Mouse (Mus musculus): ENCODE data around the gene Lmna. TPM values are rescaled to one million over a fixed set of nuclear protein-coding genes. Genes with fewer than 3 reads are reported as not detected.
A peak's percentile ranks its signal among the peaks of the same experiment; 100 is the strongest.

Gene Lmna
- 10 to 100 TPM; 42.0 to 49.3 TPM for total RNA-seq (2021)
- long read RNA-seq, experiment 1, transcript Lmna-201 (12 exons, 3,156 nt): minor isoform, 15 of 82 reads
- long read RNA-seq, experiment 1, transcript Lmna-203 (10 exons, 2,021 nt): major isoform, 45 of 82 reads
- long read RNA-seq, experiment 1, partial matches to known transcripts: 14 of 82 reads
- long read RNA-seq, experiment 1, other reads (novel, unspliced or antisense): 6 of 82 reads
- long read RNA-seq, experiment 2, transcript Lmna-201 (12 exons, 3,156 nt): minor isoform, 19 of 129 reads
- long read RNA-seq, experiment 2, transcript Lmna-203 (10 exons, 2,021 nt): major isoform, 66 of 129 reads
- long read RNA-seq, experiment 2, partial matches to known transcripts: 38 of 129 reads
- long read RNA-seq, experiment 2, other reads (novel, unspliced or antisense): 4 of 129 reads

DNA sequence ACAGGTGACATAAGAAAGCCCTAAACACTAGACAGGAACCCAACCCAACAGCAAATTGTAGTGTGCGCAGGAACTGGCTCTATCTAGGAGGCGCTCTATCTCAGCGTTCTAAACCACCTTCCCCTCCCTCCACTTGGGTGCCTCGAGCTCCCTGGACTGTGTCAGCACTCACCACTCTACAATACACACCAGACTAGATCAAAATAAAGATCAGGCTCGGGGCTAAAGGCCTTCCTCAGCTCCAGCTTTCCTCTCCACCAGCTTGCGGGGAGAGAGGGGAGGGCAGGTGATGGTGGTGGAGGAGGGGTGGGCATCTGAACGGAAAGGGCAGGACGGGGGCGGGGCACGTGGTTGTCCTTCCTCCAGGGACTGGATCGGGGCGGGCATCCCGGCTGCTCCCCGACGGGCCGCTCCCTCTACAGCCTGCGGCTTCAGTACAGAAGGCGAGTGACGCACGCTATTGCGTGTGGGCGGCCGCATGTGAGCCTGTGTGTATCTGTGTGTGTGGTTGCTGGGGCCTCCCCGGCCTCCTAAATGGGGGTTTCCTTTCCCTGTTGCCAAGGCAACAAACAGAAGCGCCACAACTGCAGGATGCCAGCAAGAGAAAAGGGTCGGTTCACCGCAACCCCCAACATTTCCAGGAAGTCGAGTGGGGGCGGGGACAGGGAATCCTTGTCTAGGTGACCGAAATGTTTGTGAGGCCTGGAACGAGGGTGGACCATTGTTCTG, at the start of gene Lmna:
Lmna (minus strand) TSS at position 265 of the 729 bp plus-strand sequence.
- peak; percentile 86 to 92 for DNase-seq (ENCODE audit: low spot score in 2 of 2)

- no peak for DNase-seq (ENCODE audit: low spot score in 2 of 2)
These were observed 46.9 kb upstream of the Lmna start for GRCm38 (mm10) chr3:88556616-88557015.

- no peak for DNase-seq (ENCODE audit: low spot score in 2 of 2)
These were observed 46.0 kb upstream of the Lmna start for GRCm38 (mm10) chr3:88555731-88556130.

DNA sequence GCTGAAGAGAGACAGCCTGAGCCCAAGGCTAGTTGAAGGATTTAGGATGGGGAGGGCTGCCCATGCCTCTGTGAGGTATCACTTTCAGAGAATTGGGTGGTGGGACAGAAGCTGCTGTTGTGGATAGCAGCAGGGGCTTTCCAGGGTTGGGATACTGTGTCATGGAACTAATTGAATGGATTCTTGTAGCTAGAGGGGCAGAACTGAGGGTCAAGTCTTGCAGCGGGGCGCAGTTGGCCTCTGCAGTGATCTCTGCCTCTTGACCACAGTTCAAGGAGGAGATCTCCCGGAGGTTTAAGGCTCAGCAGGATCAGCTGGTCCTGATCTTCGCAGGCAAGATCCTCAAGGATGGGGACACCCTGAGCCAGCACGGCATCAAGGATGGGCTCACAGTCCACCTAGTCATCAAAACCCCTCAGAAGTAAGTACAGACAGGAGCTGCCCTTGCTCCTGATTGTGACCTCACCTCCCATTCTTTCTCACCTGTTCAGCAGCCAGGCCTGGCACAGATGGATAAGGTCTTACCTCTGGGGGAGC, 45.4 kb upstream of the Lmna start:
- no peak for DNase-seq (ENCODE audit: low spot score in 2 of 2)

DNA sequence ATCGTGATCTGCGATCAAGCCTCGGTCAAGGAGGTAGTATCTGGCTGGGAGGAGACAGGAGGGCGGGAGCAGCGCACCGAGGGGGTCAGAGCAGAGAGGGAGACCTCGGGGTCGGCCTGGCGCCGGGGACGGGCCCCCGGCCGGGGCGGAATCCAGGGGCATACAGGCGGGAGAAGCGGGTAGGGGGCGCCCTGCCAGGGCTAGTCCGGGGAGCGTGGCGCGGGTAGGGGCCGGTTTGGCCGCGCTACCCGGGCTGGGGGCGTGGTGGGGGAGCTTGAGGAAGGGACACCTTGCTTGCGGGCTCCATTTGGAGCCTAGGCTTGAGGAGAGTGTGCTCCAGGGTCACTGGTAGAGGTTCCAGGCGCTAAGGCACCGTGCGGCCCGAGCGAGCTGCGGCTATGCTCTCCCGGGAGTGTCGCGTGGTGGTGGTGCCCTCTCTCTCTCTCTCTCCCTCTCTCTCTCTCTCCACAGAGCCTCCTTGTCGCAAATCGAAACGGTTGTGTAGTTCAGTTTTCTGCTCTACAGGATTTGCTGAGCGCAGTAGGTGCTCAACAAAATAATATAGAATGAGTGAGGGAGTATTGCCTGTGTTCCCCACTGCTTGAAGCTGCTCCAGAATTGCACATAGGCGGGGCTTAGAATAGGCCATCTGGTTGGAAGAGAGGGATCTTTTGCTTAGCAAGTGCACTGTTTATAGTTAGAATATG, 44.3 kb upstream of the Lmna start:
- DNase-seq (ENCODE audit: low spot score in 2 of 2): peak; percentile 58 to 73

DNA sequence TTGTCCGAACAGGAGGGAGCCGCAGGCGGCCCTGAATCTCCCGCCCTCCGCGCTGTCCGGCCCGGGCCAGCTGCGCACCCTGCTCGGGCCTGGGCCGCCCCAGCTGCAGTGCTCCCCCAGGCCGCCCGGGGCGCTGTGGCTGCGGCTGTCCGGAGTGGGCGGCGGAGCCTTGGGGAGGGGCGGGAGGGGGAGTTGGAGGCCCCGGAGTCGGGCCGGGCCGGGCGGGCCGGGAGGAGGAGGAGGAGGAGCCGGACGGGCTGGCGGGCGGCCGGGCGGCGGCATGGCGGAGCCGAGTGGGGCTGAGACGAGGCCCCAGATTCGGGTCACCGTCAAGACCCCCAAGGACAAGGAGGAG, 43.7 kb upstream of the Lmna start, which contains the start of gene Ubqln4:
Ubqln4 (plus strand) TSS at position 234 of the 355 bp plus-strand sequence.
- peak; percentile 89 to 90 for DNase-seq (ENCODE audit: low spot score in 2 of 2)

- peak; percentile 96 to 99 for DNase-seq (ENCODE audit: low spot score in 2 of 2)
These were observed 43.1 kb upstream of the Lmna start, which contains the start of gene Lamtor2 for GRCm38 (mm10) chr3:88552676-88553524. Gene Lamtor2 (minus strand): TSS chr3:88553074.

- no peak for DNase-seq (ENCODE audit: low spot score in 2 of 2)
These were observed 42.4 kb upstream of the Lmna start for GRCm38 (mm10) chr3:88552082-88552645.

GRCm38 (mm10) chr3:88551586-88551985, 41.8 kb upstream of the Lmna start:
- no peak for DNase-seq (ENCODE audit: low spot score in 2 of 2)

GRCm38 (mm10) chr3:88548180-88548917, 38.6 kb upstream of the Lmna start, which contains the start of gene Rab25:
Gene Rab25 (minus strand): TSS chr3:88548300.
- DNase-seq (ENCODE audit: low spot score in 2 of 2): no peak

- no peak for DNase-seq (ENCODE audit: low spot score in 2 of 2)
These were observed 37.1 kb upstream of the Lmna start for GRCm38 (mm10) chr3:88546674-88547418.

DNA sequence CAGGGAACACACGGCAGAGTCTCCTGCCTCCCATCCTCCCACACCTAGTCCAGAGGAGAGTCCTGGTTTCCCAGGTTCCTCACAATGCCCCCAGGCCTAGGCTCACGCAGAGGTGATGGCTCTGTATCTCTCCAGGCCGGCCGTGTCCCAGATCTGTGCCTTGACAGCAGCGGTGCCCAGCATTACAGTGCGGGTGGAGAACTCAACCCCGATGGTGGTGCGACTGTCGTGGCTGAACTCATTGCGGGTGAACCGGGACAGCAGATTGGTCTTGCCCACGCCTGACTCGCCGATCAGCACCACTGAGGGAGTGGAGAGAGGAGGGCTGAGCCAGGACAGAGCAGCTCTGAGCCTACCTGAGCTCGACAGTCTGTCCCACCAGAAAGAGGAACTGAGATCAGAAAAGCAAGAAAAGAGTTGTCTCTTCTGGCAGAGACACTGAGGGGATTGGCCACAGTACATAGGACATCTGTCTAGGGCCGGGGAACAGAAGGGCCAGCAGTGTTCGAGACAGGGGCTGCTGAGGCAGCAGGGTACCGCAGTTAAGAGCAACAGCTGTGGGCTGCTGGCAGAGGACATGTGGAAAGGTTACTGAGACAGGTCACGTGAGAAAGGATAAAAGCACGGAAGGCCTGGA, 35.3 kb upstream of the Lmna start:
- no peak for DNase-seq (ENCODE audit: low spot score in 2 of 2)

GRCm38 (mm10) chr3:88544514-88544913, 34.8 kb upstream of the Lmna start:
- no peak for DNase-seq (ENCODE audit: low spot score in 2 of 2)

- no peak for DNase-seq (ENCODE audit: low spot score in 2 of 2)
These were observed 34.1 kb upstream of the Lmna start for GRCm38 (mm10) chr3:88543651-88544410.

DNA sequence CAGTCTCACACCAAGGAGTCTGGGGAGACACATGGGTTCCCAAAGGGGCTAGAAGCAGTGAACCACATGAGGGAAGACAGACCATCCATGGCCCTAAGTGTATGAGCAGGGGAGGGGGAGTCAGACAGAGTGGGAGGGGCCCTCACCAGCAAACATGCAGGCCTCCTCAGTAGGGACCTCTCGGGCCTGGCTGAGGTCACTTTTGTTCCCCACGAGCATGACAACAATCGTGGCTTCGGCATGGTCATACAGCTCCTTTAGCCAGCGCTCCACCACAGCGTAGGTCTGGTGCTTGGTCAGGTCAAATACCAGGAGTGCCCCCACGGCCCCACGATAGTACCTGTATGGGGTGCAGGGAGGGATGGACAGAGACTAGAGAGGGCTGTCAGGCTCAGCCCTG, 33.4 kb upstream of the Lmna start:
- no peak for DNase-seq (ENCODE audit: low spot score in 2 of 2)

GRCm38 (mm10) chr3:88542486-88542885, 32.7 kb upstream of the Lmna start:
- no peak for DNase-seq (ENCODE audit: low spot score in 2 of 2)
